Mouse (Mus musculus) midbrain, embryonic 11.5 days (tissue): Measurements from ENCODE around the gene Cfap77. TPM values are rescaled to one million over a fixed set of nuclear protein-coding genes. Genes with fewer than 3 reads are reported as not detected.
"Not testable (repeated sequence)": the region's sequence is repeated elsewhere in the genome, so short reads cannot be mapped to it uniquely, and the experiment has no call there.

Experiments used
- ATAC-seq: fragments of 200-750 bp; cut with Nextera tagmentation; 2 replicates; pipeline ENCODE4 v1.8.0; 2017; ENCODE audit warnings: moderate TSS enrichment, moderate library complexity; ENCODE audit not compliant: low FRiP score
- DNase-seq: peaks from one replicate; pipeline ENCODE4 v3.0.0; 2015; ENCODE audit warnings: low spot score; ENCODE audit errors: missing footprints
- H3K27ac ChIP-seq: fragments of 300-500 bp; sonication (generic); 2 replicates; pipeline ENCODE4 v1.5.1; 2014; ENCODE audit warnings: low read depth, low read length
- H3K27me3 ChIP-seq: fragments of 300-500 bp; sonication (generic); 2 replicates; pipeline ENCODE4 v1.6.1; 2014; ENCODE audit warnings: mild to moderate bottlenecking, low read length, moderate library complexity, mixed read lengths; ENCODE audit not compliant: control insufficient read depth, insufficient read depth
- H3K36me3 ChIP-seq: fragments of 300-500 bp; sonication (generic); 2 replicates; pipeline ENCODE4 v1.6.1; 2014; ENCODE audit warnings: mild to moderate bottlenecking, low read length, moderate library complexity, mixed read lengths; ENCODE audit not compliant: control insufficient read depth, insufficient read depth
- H3K4me1 ChIP-seq: fragments of 300-500 bp; sonication (generic); 2 replicates; pipeline ENCODE4 v1.6.1; 2014; ENCODE audit warnings: low read length; ENCODE audit not compliant: control insufficient read depth, insufficient read depth
- H3K4me2 ChIP-seq: fragments of 300-500 bp; sonication (generic); 2 replicates; pipeline ENCODE4 v1.6.1; 2014; ENCODE audit warnings: mild to moderate bottlenecking, moderate library complexity
- H3K4me3 ChIP-seq: fragments of 300-500 bp; sonication (generic); 2 replicates; pipeline ENCODE4 v1.5.1; 2014; ENCODE audit warnings: low read depth, low read length
- H3K9ac ChIP-seq: fragments of 300-500 bp; sonication (generic); 2 replicates; pipeline ENCODE4 v1.6.1; 2014; ENCODE audit warnings: low read length
- H3K9me3 ChIP-seq: fragments of 300-500 bp; sonication (generic); 2 replicates; pipeline ENCODE4 v1.6.1; 2016; ENCODE audit warnings: low read length; ENCODE audit not compliant: control insufficient read depth
- WGBS: fragments of 180-500 bp; shearing (Covaris S2); extraction: QIAGEN DNeasy Blood & Tissue Kit; methylation state at CpG from one replicate; pipeline ENCODE4 v1.1.7; 2014; 5-methylcytosine and 5-hydroxymethylcytosine counted together
- polyA plus RNA-seq: library from polyadenylated mRNA; unstranded; fragments of >200 nt; fragmentation: Nextera tagmentation; extraction: Ambion mirVana; gene quantifications from 2 replicates; pipeline ENCODE4 v1.2.1, GENCODE M21; 2014

Gene Cfap77
- polyA plus RNA-seq, 1 experiment from 2014 or later: 0.77 TPM

- ATAC-seq, H3K4me3 ChIP-seq, H3K27me3 ChIP-seq, H3K9me3 ChIP-seq, H3K36me3 ChIP-seq, H3K4me2 ChIP-seq, H3K9ac ChIP-seq, DNase-seq, H3K27ac ChIP-seq, H3K4me1 ChIP-seq: not testable (repeated sequence)
- 85% methylated on average over 6 of the region's 6 CpGs for WGBS
These were observed 34.4 kb upstream of the Cfap77 start for GRCm38 (mm10) chr2:29089276-29089675.

GRCm38 (mm10) chr2:29086026-29086425 is 31.2 kb upstream of the Cfap77 start:
- DNase-seq (no peak), ATAC-seq (no peak)
- H3K36me3 ChIP-seq: peaks cover 14% of the 10 kb centered on the region; the same call in 1 of the 2 replicates
- H3K9me3 ChIP-seq: no peaks in the 10 kb centered on the region
- H3K4me1 ChIP-seq: no peaks in the 10 kb centered on the region
- no peak overlapping the region for H3K4me3 ChIP-seq
- H3K27me3 ChIP-seq: no peaks in the 10 kb centered on the region
- H3K4me2 ChIP-seq: no peak overlapping the region
- WGBS: 96% methylated on average over 7 of the region's 7 CpGs
- H3K27ac ChIP-seq: no peak overlapping the region
- H3K9ac ChIP-seq: no peak overlapping the region

GRCm38 (mm10) chr2:29081965-29082364 is 27.1 kb upstream of the Cfap77 start:
- H3K27ac ChIP-seq: no peak overlapping the region
- H3K4me2 ChIP-seq: no peak overlapping the region
- peaks cover 24% of the 10 kb centered on the region; the same call in 1 of the 2 replicates for H3K36me3 ChIP-seq
- no peaks in the 10 kb centered on the region for H3K27me3 ChIP-seq
- H3K9me3 ChIP-seq: no peaks in the 10 kb centered on the region
- no peak overlapping the region for H3K9ac ChIP-seq
- H3K4me3 ChIP-seq: no peak overlapping the region
- 81% methylated on average over 3 of the region's 3 CpGs for WGBS
- DNase-seq: no peak
- no peak for ATAC-seq
- H3K4me1 ChIP-seq: no peaks in the 10 kb centered on the region

GRCm38 (mm10) chr2:29076226-29076625 is 21.4 kb upstream of the Cfap77 start:
- Histone ChIP-seq H3K36me3 (peaks cover 30% of the 10 kb centered on the region), H3K4me3 (no peak overlapping the region), H3K27me3 (no peaks in the 10 kb centered on the region), H3K9ac (no peak overlapping the region), H3K4me2 (no peak overlapping the region), H3K27ac (no peak overlapping the region), H3K9me3 (no peaks in the 10 kb centered on the region), H3K4me1 (no peaks in the 10 kb centered on the region)
- no peak for ATAC-seq
- no peak for DNase-seq
- 91% methylated on average over 2 of the region's 2 CpGs for WGBS

GRCm38 (mm10) chr2:29075331-29076070 is 20.6 kb upstream of the Cfap77 start:
- no peak overlapping the region for H3K4me2 ChIP-seq
- H3K36me3 ChIP-seq: peaks cover 25% of the 10 kb centered on the region
- no peaks in the 10 kb centered on the region for H3K9me3 ChIP-seq
- ATAC-seq (no peak), DNase-seq (no peak)
- no peaks in the 10 kb centered on the region for H3K4me1 ChIP-seq
- no peaks in the 10 kb centered on the region for H3K27me3 ChIP-seq
- H3K9ac ChIP-seq: no peak overlapping the region
- no peak overlapping the region for H3K27ac ChIP-seq
- 92% methylated on average over 11 of the region's 11 CpGs for WGBS
- no peak overlapping the region for H3K4me3 ChIP-seq

- Histone ChIP-seq H3K4me1 (no peaks in the 10 kb centered on the region), H3K27me3 (no peaks in the 10 kb centered on the region), H3K9me3 (no peaks in the 10 kb centered on the region), H3K4me2 (no peak overlapping the region), H3K36me3 (peaks cover 20% of the 10 kb centered on the region), H3K4me3 (no peak overlapping the region), H3K27ac (no peak overlapping the region), H3K9ac (no peak overlapping the region)
- no peak for ATAC-seq
- WGBS: 95% methylated on average over 7 of the region's 7 CpGs
- no peak for DNase-seq
These were observed 19.8 kb upstream of the Cfap77 start for GRCm38 (mm10) chr2:29074676-29075075.

- Histone ChIP-seq H3K9ac (no peak overlapping the region), H3K9me3 (no peaks in the 10 kb centered on the region), H3K27ac (no peak overlapping the region), H3K4me3 (no peak overlapping the region), H3K4me1 (no peaks in the 10 kb centered on the region), H3K4me2 (no peak overlapping the region), H3K36me3 (no peaks in the 10 kb centered on the region; the same call in 1 of the 2 replicates), H3K27me3 (no peaks in the 10 kb centered on the region)
- ATAC-seq (no peak), DNase-seq (peak; percentile 87)
- WGBS: 59% methylated on average over 7 of the region's 7 CpGs
These were observed 11.5 kb upstream of the Cfap77 start for GRCm38 (mm10) chr2:29066410-29066809.

- Histone ChIP-seq H3K36me3 (no peaks in the 10 kb centered on the region; the same call in 1 of the 2 replicates), H3K9ac (no peak overlapping the region), H3K4me1 (peaks cover 5% of the 10 kb centered on the region), H3K27ac (no peak overlapping the region), H3K9me3 (no peaks in the 10 kb centered on the region), H3K4me2 (no peak overlapping the region), H3K27me3 (no peaks in the 10 kb centered on the region), H3K4me3 (no peak overlapping the region)
- DNase-seq: no peak
- ATAC-seq: no peak
- WGBS: 90% methylated on average over 6 of the region's 6 CpGs
These were observed 10.9 kb upstream of the Cfap77 start for GRCm38 (mm10) chr2:29065796-29066195.

- Histone ChIP-seq H3K4me1 (peaks cover 6% of the 10 kb centered on the region), H3K36me3 (no peaks in the 10 kb centered on the region), H3K4me2 (peak within 1 kb of the TSS; percentile 90), H3K4me3 (peak within 1 kb of the TSS; percentile 90), H3K9me3 (no peaks in the 10 kb centered on the region), H3K27ac (peak within 1 kb of the TSS; percentile 90), H3K27me3 (no peaks in the 10 kb centered on the region; the same call in 1 of the 2 replicates), H3K9ac (peak within 1 kb of the TSS; percentile 71)
- 0% methylated on average over 41 of the region's 41 CpGs for WGBS
- ATAC-seq (peak; percentile 97), DNase-seq (peak; percentile 99)
These were observed 5.3 kb upstream of the Cfap77 start, which contains the start of gene Ttf1 for GRCm38 (mm10) chr2:29060135-29060597. TSS of gene Ttf1 (plus strand) at chr2:29060262.
